Mouse (Mus musculus) B cell, adult 2 months (primary cell): ENCODE measurements around the gene Kcnj6.
"Not testable (repeated sequence)": the region's sequence is repeated elsewhere in the genome, so short reads cannot be mapped to it uniquely, and the experiment has no call there.

Experiments
- DNase-seq, 2 experiments: peaks; one replicate each; pipeline ENCODE4 v3.0.0; 2022

Gene Kcnj6

GRCm38 (mm10) chr16:94845996-94846395 is 151.5 kb downstream of the Kcnj6 start:
- DNase-seq, result no peak

GRCm38 (mm10) chr16:94844769-94845168 is 152.7 kb downstream of the Kcnj6 start:
- DNase-seq, result no peak

- DNase-seq, result no peak
Observed at GRCm38 (mm10) chr16:94839398-94839797, 158.1 kb downstream of the Kcnj6 start.

- no peak for DNase-seq
Observed at GRCm38 (mm10) chr16:94837881-94838280, 159.6 kb downstream of the Kcnj6 start.

- no peak for DNase-seq
Observed at GRCm38 (mm10) chr16:94834502-94834901, 163.0 kb downstream of the Kcnj6 start.

- DNase-seq, result no peak
Observed at GRCm38 (mm10) chr16:94828166-94828565, 169.3 kb downstream of the Kcnj6 start.

- no peak for DNase-seq
Observed at GRCm38 (mm10) chr16:94827092-94827585, 170.4 kb downstream of the Kcnj6 start.

- no peak for DNase-seq
Observed at GRCm38 (mm10) chr16:94825274-94825673, 172.2 kb downstream of the Kcnj6 start.

GRCm38 (mm10) chr16:94822611-94823010 is 174.9 kb downstream of the Kcnj6 start:
- DNase-seq, result no peak

- DNase-seq, result no peak
Observed at GRCm38 (mm10) chr16:94821610-94822009, 175.9 kb downstream of the Kcnj6 start.

GRCm38 (mm10) chr16:94816391-94816790 is 181.1 kb downstream of the Kcnj6 start:
- peak; percentile 19 to 28 for DNase-seq

- DNase-seq, result no peak
Observed at GRCm38 (mm10) chr16:94815891-94816290, 181.6 kb downstream of the Kcnj6 start.

- DNase-seq, result not testable (repeated sequence)
Observed at GRCm38 (mm10) chr16:94809286-94809685, 188.2 kb downstream of the Kcnj6 start.

GRCm38 (mm10) chr16:94798241-94798640 is 199.3 kb downstream of the Kcnj6 start:
- DNase-seq, result no peak

GRCm38 (mm10) chr16:94797366-94797765 is 200.1 kb downstream of the Kcnj6 start:
- DNase-seq, result no peak

- no peak for DNase-seq
Observed at GRCm38 (mm10) chr16:94793041-94793440, 204.5 kb downstream of the Kcnj6 start.

GRCm38 (mm10) chr16:94789958-94790357 is 207.5 kb downstream of the Kcnj6 start:
- peak; percentile 18 to 31 for DNase-seq

GRCm38 (mm10) chr16:94788716-94789115 is 208.8 kb downstream of the Kcnj6 start:
- no peak for DNase-seq

GRCm38 (mm10) chr16:94788165-94788564 is 209.3 kb downstream of the Kcnj6 start:
- DNase-seq, result peak; percentile 17 to 21

- no peak for DNase-seq
Observed at GRCm38 (mm10) chr16:94785873-94786272, 211.6 kb downstream of the Kcnj6 start.

GRCm38 (mm10) chr16:94783696-94784095 is 213.8 kb downstream of the Kcnj6 start:
- DNase-seq, result peak; percentile 19 to 24

- no peak for DNase-seq
Observed at GRCm38 (mm10) chr16:94782110-94782946, 215.2 kb downstream of the Kcnj6 start.

- DNase-seq, result no peak
Observed at GRCm38 (mm10) chr16:94773928-94774327, 223.6 kb downstream of the Kcnj6 start.

- no peak for DNase-seq
Observed at GRCm38 (mm10) chr16:94767606-94768005, 229.9 kb downstream of the Kcnj6 start.

- DNase-seq, result no peak
Observed at GRCm38 (mm10) chr16:94765129-94765528, 232.4 kb downstream of the Kcnj6 start.
